Mouse (Mus musculus) embryo, embryonic 11.5 days (tissue): ENCODE measurements at regions not wholly inside any gene's neighbourhood (a gene's known extent, or its start where the extent isn't known, plus 50 kb on each side); places are given as distances from the start of the nearest gene placed in this dataset.

Experiments used
- DNase-seq: peaks from one replicate; pipeline ENCODE4 v3.0.0-alpha.2; 2012; ENCODE audit warnings: low read depth, low spot score

- DNase-seq, result no peak
These were observed 79.0 kb downstream of the Arl4c start for GRCm38 (mm10) chr1:88623040-88623439.

DNA sequence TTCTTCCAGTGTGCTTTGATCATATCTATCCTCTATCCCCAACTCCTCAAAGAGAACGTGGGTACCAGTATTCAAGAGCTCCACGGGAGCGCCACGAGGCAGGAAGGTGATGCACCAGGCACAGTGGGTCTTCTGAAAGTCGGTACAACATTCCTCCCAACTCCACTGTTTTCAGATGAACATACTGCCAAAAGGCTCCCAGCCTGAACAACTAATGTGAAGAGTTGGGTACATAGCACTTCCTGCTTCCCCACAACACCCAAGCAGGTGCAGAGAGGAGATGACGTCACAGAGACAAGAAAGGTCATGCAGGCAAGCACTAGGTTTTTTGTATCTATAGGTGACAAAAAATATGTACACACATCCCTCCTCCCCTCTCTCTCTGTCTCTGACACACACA lies 79.7 kb downstream of the Arl4c start:
- no peak for DNase-seq

- no peak for DNase-seq
These were observed 80.8 kb downstream of the Arl4c start for GRCm38 (mm10) chr1:88621214-88621613.

DNA sequence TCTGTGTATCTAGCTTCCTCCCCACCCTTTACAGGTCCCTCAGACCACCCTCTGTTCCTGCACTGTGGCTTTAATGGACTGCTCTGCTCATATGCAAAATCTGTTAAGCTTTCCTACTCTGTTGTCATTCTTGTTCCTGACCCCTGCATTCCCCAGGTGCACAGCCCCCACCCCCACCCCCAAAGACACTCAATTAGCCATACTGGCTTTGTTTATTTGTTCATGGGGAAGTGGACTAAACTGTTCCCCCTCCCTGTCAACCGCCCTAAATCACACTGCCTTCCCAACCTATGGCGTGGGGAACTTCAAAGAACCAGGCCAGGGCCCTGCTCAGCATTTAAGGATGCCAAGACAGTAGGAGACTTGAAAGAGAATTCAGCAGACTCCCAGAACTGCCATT lies 89.0 kb downstream of the Arl4c start:
- no peak for DNase-seq

DNA sequence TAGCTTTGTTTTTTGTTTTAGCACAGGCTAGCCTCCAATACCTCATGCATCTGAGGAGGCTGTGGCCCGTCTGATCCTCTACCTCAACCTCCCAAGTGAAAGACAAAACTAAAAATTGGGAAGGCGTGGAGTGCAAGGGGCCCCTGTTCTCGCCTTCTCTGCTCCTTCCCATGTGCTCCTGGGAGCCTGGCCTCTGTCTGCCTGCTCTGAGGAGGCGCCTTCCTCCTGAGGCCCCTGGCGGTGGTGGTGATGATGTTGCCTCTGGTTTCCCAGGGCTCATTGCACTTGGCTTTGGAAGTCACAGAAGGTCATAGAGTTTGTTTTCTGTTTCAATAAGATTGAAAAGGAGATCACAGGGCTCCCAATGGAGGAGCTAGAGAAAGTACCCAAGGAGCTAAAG lies 90.8 kb downstream of the Arl4c start:
- no peak for DNase-seq

DNA sequence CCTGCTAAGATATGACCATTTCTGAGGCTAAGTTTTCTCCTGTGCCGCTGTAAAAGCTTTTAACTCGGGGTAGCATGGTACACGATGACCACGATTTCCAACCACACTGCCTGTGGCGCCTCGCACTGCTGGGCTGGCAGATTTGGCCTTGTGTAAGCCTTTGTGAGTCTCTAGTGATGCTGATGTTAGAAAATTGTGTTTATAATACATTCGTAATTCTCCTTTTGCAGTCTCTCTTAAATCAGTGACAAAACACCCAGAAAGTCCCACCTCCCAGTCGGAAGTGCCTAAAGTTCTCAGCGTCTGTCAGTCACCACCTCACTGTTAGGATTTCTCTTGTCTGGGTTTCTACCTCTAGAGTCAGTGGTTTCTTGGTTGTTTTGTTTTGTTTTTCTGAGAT lies 91.2 kb downstream of the Arl4c start:
- no peak for DNase-seq

- no peak for DNase-seq
These were observed 93.2 kb downstream of the Arl4c start for GRCm38 (mm10) chr1:88608826-88609225.

GRCm38 (mm10) chr1:88608236-88608635 lies 93.8 kb downstream of the Arl4c start:
- DNase-seq, result no peak

DNA sequence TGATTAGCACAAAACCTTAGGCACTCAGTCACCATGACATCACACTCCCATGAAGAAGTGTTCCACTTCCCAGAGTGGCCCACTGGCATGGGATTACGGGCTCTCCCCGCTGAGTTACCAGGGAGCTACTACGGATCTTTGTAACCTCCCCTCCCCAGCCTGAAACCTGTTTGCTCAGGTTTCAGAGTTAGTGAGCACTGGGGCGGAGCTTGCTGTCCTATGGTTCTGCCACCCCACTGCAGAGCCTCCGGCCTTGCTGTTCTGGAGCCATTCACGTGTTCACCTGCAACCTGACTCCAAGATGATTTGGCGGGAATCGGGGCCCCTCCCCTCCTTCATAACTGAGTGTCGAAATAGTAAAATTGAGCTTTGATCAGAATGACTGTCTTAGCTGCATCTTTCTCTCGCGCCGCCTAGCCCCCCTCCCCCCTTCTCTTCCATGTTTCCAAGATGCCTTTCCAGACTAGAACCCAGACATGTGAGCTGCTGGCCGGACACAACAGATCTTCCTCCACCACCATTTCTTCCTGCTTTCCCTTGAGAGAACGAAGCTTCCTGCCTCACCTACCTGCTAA lies 95.8 kb upstream of the Glrp1 start:
- no peak for DNase-seq

DNA sequence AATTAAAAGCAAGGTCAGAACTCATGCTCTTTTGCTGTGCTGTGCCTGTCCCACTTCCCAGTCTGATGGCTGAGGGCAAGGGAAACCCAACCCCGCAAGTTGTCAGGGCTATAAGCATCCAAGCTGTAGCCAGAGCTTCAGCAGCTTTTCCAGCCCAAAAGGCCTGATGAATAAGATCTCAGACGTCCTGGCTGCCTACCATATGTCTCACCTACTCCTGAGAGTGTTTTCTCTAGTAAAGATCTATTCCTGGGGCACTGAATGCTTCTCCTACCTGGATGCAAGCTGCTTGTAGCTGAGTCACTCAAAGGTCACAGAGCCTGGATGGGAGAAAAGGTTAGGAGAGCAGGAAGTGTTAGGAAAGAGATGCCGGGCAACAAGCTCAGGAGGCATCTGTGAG lies 92.4 kb upstream of the Glrp1 start:
- DNase-seq, result no peak

DNA sequence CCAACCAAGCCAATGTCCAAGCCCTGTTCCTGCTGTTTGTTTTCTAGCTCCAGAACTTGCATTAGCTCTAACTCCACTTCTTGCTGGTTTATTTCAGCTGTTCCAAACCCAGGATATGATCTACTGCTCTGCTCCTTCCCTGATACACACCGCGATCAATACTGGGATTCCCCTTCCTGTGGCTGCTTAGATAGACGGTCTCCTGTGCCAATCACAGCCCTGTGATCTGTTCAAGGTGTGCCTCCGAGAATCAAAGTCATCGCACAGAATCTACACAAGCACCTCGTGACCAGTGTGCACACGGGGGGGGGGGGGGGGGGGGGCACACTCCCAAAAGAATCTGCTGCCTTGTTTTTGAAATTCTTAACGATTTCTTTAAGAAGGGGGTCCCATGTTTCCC lies 91.9 kb upstream of the Glrp1 start:
- DNase-seq, result no peak

DNA sequence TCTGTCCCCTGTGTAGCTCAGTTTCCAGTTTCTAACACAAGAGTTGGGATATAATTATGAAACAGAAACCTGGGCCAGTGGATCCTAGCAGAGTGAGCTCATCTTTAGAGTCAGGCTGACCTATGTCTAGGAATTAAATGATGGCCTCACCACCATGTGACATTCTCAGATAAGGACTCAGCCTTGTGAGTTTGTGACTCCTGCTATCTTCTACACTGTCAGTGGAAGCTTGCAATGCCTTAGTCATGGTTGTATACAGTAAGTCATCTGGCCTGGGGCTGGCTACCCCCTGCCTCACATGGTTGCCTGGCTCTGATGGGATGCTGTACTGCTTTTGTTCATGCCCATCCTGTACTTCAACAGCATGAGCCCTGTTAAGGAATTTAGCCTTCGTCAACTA lies 90.3 kb upstream of the Glrp1 start:
- no peak for DNase-seq

- DNase-seq, result no peak
These were observed 84.8 kb upstream of the Glrp1 start for GRCm38 (mm10) chr1:88594484-88595254.

DNA sequence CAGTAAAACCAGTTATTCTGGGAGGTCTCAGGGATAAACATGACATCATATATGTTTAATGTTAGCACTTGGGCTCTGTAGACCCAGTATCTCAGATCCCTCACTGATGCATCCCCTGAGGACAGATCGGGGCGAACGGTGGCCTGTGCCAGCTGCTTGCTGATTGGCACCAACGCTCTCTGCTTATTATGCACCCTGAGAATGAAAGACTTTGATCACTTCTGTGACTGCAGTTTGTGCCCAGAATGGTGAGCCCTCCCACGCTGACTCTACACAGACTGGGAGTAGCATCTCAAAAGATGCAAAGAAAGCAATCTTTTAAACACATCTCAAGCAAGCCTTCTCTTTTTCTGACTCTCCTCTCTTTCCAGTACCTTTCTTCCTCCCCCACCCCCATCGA lies 82.2 kb upstream of the Glrp1 start:
- no peak for DNase-seq

- no peak for DNase-seq
These were observed 81.0 kb upstream of the Glrp1 start for GRCm38 (mm10) chr1:88590802-88591380.

GRCm38 (mm10) chr1:88588747-88589146 lies 78.9 kb upstream of the Glrp1 start:
- no peak for DNase-seq

DNA sequence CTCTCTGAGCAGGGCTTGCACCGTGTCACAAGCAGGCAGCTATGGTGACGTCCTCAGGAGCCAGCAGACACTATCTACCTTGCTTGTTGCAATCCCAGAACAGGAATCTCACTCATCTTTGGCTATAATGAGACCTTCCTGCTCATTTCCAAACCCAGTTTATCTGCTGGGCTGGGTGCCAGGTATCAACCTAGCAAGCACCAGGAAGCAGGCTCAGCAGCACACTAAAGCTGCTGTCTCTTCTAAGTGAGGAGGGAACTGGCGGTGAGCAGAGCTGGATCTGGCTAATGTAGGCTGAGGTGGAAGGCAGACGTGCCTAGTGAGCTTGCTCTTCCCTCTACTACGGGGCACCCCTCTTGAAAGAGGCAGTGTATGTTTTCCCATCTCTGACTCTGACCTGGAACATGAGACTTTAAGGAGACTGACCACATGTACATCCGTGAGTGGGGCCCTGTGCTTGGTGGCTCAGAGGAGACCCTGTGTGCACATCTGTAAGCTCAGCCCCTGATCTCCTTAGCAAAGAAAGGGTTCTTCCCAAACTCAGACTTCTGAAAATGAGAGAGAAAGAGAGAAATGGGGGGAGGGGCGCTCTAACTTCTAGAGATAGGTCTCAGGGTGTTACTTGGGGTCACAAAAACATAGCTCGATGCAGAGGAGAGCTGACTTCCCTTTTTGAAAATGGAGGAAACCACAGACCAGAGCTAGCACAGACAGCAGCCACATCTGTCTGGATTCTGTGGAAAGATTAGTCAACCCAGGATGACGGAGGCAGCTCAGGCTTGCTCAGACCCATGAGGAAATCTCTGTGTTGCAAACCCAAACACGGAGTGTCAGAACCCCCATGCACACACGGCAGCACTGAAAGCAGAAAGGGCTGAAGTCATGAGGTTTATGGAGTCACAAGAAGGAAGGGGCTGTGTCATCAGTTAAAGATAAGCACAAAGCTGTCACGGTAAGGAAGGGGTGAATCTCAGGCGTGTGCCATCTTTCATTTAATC lies 77.3 kb upstream of the Glrp1 start:
- no peak for DNase-seq

GRCm38 (mm10) chr1:88586128-88586527 lies 76.3 kb upstream of the Glrp1 start:
- no peak for DNase-seq

DNA sequence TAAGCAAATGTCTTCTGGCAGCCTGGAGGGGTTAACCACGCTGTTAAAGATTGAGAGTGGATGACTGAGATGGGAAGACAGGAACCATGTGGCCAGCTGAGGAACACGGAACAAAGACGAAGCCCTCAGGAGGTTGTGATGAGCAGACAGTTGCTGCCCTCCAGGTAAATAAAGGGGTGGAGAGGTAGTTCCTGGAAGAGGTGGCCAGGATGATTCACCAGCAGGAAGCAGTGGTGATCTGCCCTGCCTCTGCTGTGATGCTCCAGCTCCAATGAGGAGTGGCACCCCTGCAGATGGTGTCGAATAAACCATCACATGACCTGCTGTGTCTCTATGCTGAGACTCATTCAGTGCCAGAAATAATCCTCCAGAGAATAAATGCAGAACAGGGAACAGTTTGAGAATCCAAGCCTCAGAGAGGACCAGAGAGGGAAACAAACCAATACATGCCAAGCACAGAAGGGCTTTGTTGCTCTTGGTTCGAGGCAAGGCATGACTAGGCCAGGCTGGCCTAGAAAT lies 74.7 kb upstream of the Glrp1 start:
- DNase-seq, result no peak

GRCm38 (mm10) chr1:88578231-88578620 lies 68.4 kb upstream of the Glrp1 start:
- no peak for DNase-seq

DNA sequence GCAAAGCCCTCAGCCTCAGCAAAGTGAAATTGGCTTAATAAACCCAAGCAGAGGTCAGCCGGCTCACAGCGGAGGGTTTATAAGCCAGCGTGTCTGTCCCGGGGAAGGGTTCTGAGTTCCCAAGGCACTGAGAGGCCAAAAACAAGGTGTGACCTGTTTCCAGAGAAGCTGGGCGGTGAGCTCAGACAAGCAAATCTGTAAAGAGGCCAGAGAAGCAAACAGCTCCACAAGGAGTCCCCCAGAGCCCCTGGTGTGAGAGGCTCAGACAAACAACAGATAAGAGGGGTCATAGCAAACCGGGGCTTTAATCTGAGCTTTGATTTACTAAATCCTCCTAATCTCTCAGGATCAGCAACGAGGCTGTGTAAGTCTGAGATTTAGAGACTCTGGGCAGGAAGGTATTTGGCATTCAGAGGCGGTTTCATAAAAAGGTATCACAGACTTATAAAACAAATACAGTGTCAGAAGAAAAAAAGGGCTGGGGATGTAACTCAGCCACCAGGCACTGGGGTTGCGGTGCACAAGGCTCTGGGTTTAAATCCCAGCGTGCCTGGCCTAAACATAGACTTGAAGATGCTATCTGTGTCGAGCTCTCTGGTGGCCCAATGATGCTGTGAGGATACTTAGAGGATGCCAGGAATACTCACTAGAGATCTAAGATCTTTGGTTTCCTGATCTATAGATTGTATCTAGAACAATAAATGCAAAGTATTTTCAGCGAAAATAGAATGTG lies 67.8 kb upstream of the Glrp1 start:
- DNase-seq, result no peak
